Mouse (Mus musculus) ES-CJ7 (cell line): ENCODE results near the gene Plekhg5.

Source experiments
- DNase-seq: peaks from one replicate; pipeline ENCODE4 v3.0.0; 2011; ENCODE audit warnings: low read depth, low spot score

Gene Plekhg5

DNA sequence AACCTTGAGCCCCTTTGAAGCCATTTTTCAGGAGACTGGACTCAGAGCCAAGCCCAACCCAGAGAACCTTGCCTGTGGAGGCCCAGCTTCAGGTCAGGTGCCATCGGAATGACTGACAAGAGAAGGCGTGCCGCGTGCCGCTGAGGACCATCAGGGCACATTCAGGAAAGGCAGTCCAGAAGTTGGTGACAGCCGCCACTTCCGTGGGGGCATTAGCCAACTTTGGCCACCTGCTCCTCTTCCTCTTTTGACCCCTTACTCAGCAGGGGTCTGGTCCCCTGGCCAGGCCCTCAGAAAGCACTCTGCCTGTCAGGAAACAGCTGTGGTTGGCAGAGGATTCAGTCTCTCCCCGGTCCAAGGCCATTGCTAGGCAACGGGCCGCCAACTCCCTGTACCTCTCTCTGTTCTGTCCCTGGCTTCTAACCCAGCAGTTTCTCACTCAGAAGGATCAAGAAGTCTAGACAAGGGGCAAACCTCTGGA lies at the start of gene Plekhg5:
Gene Plekhg5, plus strand, starts transcription at position 378 of the 481 bp plus-strand sequence.
- DNase-seq, result peak; percentile 53

DNA sequence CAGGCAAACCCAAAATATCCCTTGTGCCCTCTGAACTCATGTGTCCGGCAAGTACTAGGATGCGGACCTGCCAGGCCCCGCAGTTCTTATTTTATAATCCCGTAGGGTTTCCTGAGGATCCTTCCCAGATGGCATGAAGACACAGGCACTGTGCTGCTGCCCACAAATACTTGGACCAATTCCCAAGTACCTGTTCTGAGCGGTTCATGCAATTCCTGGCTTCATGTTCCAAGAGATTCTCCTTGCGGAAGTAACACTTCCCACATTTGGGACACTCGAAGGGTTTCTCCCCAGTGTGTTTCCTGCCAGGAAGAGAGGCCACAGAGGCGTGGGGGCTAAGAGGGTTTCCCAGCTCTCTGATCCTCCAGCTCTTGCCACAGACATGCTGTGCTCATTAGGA lies 49.8 kb upstream of the Plekhg5 start:
- no peak for DNase-seq

DNA sequence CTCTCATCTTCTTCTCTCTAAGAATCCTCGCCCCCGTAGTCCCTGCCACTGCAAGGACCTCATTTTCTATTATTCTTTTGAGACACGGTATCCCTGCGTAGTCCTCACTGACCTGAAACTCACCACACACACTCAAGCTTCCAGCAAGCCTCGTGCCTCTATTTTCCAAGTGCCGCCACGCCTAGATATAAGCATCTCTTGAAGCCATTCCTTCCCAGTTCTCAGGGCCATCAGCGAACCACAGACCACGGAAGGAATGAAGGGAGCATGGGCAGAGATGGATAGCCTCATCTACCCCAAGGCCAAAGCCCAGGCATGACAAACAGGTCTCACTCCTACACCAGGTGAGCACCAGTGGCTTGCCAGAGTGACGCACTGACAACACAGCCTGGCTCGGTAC lies 47.8 kb upstream of the Plekhg5 start:
- DNase-seq, result no peak

DNA sequence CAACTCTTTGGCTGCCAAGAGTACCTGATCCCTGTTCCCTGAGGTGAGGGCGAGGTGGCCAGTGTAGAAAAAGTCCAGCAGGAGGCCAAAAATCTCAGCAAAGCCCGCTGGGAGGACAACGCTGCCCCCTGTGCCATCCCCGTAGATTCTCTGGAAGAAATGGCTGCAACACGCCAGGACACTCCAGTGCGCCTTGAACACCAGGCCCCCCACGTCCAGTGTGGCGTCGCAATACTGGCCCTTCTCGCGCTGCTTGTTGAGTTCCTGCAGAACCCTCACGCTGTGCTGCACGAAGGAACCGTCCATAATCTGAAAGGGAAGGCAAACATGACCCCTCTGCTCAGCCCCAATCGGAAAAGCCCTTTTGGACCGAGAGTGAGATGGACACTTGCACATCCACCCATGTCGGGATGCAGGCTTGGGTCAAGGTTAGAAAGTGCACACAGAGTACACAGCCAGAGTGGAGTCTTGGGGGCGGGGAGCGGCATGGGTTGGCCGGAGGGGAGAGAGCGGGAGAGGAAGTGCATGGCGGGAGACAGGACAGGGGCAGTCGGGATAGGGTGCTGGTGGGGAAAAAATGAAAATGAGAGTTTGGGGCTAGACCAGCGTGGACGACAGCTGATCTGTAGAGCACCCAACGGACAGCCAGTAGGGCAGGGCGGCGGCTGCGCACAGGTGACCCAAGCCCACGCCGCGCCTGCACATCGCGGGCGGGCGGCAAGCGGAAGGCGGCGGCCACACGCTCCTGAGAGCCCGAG lies 45.4 kb upstream of the Plekhg5 start:
- DNase-seq, result peak; percentile 48

DNA sequence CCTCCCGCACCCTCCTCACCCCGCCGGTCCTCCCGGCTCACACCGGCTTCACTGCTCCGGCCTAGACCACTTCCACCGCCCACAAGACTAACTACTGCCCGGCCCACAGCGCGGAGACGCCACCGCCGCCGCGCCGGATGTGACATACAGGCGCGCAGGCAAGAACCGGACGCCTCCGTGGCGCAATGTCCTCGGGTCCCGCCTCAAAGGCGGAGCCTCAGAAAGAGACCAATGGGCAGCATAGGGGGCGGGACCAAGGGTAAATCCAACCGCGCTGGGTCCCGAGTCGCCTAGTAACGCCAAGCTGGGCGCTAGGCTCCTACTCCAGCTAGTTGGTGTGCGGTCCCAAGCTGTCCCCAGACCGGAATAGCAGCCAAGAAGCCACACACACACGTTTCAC lies 44.8 kb upstream of the Plekhg5 start, which contains the start of gene Zbtb48:
Gene Zbtb48, minus strand, starts transcription at position 148 of the 400 bp plus-strand sequence.
- DNase-seq, result peak; percentile 92

DNA sequence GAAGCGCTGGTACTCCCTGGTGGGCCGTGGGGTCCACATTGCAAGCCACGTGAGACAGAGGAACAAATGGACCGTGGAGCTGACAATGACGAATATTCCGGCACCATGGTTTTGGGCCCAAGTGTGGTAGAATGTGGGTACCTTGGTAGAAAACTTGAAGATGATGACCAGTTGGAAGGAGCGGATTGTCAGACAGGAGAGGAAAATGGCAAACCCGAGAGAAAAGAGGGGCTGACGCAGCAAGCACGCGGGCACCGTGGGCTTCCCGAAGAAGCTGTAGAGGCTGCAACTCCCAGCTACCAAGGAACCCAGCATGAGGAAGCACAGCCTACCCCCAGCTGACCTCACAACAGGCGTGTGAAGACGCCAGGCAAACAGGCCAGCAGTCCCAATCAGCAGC lies 43.8 kb upstream of the Plekhg5 start:
- no peak for DNase-seq

DNA sequence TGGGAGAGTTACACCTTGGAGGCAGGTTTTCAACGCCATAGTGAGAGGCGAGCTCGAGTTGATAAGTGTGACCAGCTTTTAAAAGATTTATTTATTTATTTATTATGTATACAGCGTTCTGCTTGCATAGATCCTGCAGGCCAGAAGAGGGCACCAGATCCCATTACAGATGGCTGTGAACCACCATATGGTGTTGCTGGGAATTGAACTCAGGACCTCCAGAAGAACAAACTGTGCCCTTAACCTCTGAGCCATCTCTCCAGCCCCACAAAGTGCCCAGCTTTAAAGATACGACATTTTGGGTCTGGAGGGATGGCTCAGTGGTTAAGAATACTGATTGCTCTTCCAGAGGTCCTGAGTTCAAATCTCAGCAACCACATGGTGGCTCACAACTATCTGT lies 43.2 kb upstream of the Plekhg5 start:
- DNase-seq, result no peak

DNA sequence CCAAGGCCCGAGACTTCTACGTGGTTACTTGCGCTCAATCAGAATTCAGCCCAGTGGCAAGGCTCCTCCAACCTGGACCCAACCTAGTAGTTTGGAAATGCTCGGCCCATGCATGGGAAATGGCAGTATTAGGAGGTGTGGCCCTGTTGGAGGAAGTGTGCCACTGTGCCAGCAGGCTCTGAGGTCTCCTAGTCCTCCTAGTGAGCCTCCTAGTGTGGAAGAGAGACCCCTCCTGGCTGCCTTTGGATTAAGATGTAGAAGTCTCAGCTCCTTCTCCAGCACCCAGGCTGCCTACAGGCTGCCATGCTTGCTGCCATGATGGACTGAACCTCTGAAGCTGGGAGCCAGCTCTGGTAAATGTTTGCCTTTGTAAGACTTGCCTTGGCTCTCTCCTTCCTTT lies 42.3 kb upstream of the Plekhg5 start:
- no peak for DNase-seq

DNA sequence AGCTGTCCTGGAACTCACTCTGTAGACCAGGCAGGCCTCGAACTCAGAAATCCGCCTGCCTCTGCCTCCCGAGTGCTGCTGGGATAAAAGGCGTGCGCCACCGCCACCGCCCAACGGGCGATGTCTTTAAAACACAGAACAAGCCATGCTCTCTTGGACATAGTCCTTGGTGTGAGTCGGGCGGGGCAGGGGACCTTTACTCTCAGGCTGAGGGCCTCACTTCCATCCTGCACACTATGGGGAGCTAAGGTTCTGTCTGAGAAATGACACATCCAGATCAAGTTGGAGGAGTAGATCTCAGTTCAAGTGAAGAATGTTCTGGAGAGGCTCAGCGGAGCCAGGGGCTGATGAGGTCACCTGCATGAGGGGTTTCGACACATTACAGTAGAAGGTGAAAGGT lies 39.4 kb upstream of the Plekhg5 start:
- DNase-seq, result no peak

DNA sequence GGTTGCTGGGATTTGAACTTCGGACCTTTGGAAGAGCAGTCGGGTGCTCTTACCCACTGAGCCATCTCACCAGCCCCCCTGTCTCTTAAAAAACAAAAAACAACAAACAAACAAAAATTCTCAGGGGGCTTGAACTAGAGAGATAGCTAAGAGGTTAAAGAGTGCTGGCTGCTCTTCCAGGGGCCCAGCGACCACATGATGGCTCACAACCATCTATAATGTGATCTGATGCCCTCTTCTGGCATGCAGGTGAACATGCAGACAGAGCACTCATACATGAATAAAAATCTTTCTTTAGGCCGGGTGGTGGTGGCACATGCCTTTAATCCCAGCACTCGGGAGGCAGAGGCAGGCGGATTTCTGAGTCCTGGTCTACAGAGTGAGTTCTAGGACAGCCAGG lies 35.8 kb upstream of the Plekhg5 start:
- peak; percentile 69 for DNase-seq

DNA sequence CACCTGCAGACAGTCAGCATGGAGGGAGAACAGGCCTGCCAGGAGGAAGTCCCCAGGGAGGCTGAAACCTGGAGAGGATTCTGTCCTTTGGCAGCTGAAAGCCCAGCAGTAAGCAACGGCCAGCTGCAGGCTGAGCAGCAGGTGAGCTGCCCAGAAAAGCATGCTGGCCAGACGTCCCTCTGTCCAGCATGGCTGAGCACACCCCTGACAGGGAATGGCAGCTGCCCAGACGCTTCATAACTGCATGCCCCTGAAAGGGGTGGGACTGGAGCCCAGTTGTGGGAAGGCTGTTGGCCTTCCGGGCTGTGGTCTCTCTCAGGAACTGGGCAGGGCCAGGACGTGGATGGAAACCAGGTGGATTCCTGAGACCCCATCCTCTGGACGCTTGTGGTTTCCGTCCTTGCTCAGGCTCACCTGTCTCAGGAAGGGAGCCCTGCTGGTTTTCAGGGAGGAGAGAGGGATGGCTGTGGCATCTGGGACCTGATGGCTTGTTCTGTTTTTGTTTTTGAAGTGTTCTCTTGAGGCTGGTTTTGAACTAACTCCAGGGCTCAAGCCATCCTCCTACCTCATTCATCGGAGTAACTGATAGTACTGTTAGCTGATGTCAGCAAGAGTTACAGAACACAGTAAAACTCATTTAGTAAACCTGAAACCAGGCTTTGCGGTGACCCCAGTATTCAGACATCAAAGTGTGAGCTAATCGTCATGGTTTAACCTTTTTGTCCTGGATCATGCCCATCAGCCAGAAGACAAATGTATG lies 33.9 kb upstream of the Plekhg5 start, which contains the start of gene Tas1r1:
Gene Tas1r1, minus strand, starts transcription at position 344 of the 760 bp plus-strand sequence.
- no peak for DNase-seq

DNA sequence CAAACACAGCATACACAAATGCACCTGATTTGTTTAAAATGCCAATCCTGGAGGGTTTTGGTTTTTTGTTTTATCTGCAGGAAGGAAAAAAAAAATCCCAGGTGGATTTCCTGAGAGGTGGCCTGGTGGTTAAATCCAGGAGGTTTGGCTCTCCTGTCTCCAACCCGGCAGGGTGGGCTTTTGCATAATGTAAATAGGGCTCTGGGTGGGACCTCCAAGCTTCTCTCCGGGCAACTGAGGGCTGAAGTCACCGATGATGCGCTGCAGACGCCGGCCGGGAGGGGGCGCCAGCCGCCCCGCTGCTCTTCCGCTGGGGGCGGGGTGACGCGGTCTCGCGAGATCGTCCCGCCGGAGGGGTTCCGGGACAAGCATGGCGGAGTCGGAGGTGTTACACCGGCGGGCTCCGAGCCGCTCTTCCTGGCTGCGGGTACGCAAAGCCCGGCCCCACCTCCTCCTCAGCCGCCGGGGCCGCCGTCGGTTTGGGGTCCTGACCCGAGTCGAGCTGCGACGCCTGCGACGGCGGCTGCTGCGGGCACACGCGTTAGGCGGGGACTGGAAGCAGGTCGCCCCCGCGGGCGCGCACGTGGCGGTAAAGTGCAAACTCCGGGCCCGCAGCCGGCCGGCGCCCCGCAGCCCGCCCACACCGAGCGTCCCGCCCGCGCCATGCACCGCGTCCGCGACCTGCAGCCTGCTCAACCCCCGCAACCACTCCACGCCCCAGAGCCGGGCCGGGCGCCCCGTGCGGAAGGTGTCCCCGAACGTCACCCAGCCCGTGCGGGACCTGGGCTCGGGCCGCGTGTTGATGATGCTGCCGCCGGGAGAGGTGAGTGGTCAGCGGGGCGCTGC lies 33.1 kb upstream of the Plekhg5 start, which contains the start of gene Nol9:
Gene Nol9, plus strand, starts transcription at position 337 of the 846 bp plus-strand sequence.
- peak; percentile 92 for DNase-seq

DNA sequence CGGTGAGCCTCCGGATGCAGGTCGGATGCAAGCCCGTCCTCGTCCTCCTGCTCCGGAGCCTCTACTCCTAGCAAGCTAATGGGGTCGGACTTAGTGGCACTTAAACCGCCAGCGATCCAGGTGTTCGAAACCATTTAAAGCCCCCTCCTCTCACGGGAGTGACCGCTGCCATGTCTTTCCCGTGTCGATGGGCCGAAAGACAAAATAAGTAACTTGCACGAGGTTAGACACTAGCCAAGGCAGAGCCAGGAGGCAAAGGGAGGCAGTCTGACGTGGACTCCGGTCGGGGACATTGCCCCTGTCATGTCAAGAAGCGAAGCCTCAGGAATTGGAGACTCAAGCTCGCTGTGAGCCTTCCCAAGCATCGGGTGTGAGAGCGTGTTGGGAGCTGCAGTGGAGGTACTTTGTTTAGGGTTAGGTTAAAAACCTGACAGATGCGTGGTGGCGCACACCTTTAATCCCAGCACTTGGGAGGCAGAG lies 32.4 kb upstream of the Plekhg5 start:
- DNase-seq, result no peak

DNA sequence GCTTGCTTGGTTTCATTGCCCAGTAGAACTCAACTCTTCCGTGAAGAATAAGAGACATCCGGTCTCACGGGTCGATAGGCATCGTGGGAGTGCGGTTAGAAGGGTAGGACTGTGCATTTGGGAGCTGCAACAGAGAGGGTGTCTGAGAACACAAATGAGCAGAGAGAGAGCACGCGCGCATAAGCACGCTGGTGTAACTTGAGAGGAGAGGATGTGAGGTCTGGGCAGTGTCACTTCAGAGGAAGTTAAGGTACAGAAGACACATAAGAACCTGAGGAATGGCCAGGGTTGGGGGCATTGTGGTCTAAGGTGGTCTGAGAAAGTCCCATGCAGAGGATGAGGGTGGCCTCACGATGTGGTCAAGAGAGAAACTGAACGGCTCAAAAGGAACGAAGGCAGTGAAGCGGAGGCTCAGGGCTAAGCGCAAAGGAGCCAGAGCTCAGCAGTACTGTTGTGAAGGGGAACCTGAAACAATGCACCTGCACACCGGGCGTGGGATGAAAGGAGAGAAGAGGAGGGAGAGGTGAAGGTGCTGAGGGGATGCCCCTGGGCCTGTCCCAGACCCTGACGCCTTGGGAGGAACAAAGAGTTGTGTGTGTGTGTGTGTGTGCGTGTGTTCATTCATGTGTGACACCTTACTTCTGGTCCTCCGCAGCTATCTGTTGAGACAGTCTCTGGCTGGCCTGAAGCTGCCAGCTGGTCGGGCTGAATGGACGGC lies 30.2 kb upstream of the Plekhg5 start:
- no peak for DNase-seq

DNA sequence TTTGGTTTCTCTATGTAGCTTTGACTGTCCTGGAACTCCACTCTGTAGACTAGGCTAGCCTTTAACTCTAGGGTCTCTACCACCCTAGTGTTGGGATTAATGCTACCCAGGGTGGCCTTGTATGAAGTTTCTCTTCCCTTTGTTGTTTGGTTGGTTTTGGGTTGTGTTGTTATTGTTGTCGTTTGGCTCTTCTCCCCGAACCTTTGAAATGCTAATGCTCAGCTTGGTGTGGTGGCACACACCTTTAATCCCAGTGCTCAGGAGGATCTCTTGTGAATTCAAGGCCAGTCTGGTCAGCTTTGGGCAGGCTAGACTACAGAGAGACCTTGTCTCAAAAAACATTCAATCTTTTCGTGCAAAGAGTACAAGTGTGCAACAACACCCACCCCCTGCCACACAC lies 29.1 kb upstream of the Plekhg5 start:
- peak; percentile 59 for DNase-seq

DNA sequence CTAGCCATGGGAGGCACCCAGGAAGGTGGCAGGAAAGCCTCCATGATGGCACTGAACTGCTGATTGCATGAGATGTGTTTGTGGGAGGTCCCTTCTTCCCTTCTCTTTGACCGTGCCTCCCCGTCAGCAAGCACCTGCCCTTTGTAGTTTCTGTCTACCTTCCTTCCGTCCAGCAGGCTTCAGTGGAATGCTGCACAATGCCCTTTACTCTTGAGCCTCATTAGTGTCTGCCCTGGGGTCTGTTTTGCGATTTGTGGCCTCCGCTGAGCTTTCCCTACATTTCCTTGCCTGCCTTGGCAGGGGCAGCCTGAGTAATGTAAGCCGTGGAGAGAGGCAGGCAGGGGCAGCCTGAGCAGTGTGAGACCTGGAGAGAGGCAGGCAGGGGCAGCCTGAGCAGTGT lies 27.7 kb upstream of the Plekhg5 start:
- DNase-seq, result no peak

DNA sequence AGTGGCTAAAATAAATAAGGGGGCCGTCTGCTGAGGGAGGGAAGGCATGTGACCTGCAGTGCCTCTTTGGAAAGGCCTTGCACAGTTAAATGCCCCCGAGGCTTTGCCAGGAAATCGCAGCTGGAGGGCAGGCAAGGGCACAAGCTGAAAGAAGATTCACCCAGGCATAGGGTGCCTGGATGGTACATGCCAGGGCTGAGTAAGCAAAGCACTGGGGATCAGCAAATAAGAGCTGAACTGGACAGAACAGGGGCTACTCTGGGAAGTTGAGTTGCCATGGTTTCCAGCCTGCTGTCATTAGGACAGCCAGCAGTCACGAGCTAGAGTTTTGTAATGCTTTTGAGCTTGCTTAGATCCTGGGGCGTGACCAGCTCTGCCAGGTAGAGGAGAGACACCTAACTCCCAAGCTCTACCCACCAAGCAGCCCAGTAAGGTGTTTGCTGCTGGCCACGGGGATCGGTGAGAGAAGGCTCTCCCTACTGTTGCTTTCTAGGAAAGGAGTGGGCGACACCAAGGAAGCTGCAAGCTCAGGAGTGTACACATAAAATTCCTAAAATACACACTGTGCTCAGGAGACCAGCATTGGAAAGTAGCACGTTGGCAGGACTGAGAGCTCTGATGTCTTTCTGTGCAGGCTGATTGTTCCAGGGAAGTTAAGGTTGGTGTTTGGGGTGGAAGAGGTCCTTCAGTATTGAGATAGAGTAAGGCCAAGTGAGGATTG lies 9.7 kb upstream of the Plekhg5 start:
- DNase-seq, result no peak

DNA sequence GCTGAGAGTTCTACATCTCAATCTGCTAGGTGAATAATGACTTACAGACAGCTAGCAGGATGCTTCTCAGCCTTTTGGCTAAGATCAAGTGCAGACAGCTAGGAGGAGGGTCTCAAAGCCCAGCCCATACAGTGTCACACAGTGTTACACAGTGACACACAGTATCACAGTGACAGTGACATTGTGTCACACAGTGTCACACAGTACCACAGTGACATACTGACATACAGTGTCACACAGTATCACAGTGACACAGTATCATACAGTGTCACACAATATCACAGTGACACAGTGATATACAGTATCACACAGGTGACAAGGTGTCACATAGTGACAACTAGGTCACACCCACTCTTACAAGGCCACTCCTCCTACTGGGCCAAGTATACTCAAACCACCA lies 5.0 kb upstream of the Plekhg5 start:
- DNase-seq, result no peak

DNA sequence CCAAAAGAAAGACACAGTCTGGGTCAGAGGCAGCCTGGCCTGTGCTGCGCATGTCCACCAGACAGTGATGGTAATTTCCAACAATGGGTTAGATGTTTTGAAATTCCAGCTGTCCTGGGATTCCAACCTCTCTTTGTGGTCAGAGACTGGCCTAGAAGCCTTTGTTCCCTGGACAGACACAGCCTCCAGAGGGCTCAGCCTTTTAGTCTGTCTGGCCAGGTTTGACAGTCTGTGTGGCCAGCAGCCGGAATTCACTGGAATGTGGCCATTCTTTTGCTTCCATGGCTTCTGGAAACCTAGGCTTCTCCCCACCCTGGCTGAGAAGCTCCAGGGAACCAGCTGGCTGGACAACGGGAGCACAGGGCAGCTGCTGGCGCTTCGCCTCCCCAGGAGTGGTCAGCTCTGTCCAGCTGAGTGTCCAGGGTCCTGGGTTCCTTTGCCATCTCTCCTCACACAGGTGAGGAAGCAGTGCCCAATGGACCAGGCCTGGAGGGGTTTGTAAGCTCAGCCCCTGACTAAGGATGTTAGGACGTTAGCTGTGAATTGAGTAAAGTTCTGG lies 4.1 kb upstream of the Plekhg5 start:
- no peak for DNase-seq

DNA sequence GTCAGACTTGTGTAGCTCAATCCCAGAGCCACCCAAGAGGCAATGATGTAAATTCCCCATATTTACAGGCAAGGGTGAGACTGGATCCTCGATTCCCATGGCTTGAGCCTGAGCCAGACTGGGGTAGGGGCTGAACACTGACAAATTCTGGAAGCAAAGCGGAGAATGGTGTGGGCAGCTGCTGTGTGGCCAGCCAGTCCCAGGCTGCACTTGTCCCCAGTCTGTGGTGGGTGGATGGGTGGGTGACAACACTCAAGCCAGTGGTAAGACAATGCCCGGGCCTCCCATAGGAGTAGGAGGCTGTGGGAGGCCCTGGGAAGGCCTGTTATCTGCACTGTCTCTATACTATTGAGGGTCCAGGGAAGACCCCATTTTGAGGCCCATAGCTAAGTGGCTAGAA lies 3.1 kb upstream of the Plekhg5 start:
- DNase-seq, result no peak
